Mouse (Mus musculus) forebrain, embryonic 15.5 days (tissue): Measurements from ENCODE around the gene Heph. TPM values are rescaled to one million over a fixed set of nuclear protein-coding genes. Genes with fewer than 3 reads are reported as not detected.
"Not testable (repeated sequence)": the region's sequence is repeated elsewhere in the genome, so short reads cannot be mapped to it uniquely, and the experiment has no call there.

ENCODE experiments used
- ATAC-seq: fragments of 200-750 bp; cut with Nextera tagmentation; replicated peaks from 2 replicates; pipeline ENCODE4 v1.8.0; 2017; ENCODE audit warnings: mild to moderate bottlenecking, moderate TSS enrichment, moderate library complexity
- H3K27ac ChIP-seq: fragments of 300-500 bp; sonication (generic); replicated peaks from 2 replicates; pipeline ENCODE4 v1.5.1; 2015; ENCODE audit warnings: mild to moderate bottlenecking, inconsistent platforms
- H3K27me3 ChIP-seq: fragments of 300-500 bp; sonication (generic); 2 replicates; pipeline ENCODE4 v1.6.1; 2015; ENCODE audit warnings: inconsistent platforms
- H3K36me3 ChIP-seq: fragments of 300-500 bp; sonication (generic); 2 replicates; pipeline ENCODE4 v1.6.1; 2015; ENCODE audit warnings: mild to moderate bottlenecking, inconsistent platforms
- H3K4me1 ChIP-seq: fragments of 300-500 bp; sonication (generic); 2 replicates; pipeline ENCODE4 v1.6.1; 2015; ENCODE audit warnings: inconsistent platforms
- H3K4me2 ChIP-seq: fragments of 300-500 bp; sonication (generic); replicated peaks from 2 replicates; pipeline ENCODE4 v1.6.1; 2015; ENCODE audit warnings: mild to moderate bottlenecking, inconsistent platforms
- H3K4me3 ChIP-seq: fragments of 300-500 bp; sonication (generic); 2 replicates; pipeline ENCODE4 v1.5.1; 2015; ENCODE audit warnings: mild to moderate bottlenecking, inconsistent platforms
- H3K9ac ChIP-seq: fragments of 300-500 bp; sonication (generic); replicated peaks from 2 replicates; pipeline ENCODE4 v1.6.1; 2015; ENCODE audit warnings: mild to moderate bottlenecking, inconsistent platforms
- H3K9me3 ChIP-seq: fragments of 300-500 bp; sonication (generic); 2 replicates; pipeline ENCODE4 v1.6.1; 2016; ENCODE audit warnings: inconsistent platforms
- WGBS: fragments of 180-500 bp; shearing (Covaris S2); methylation state at CpG from one replicate; pipeline ENCODE4 v1.1.7; 2015; ENCODE audit warnings: mixed read lengths; 5-methylcytosine and 5-hydroxymethylcytosine counted together
- polyA plus RNA-seq: library from polyadenylated mRNA; unstranded; fragments of >200 nt; fragmentation: Nextera tagmentation; extraction: Ambion mirVana; gene quantifications from 2 replicates; pipeline ENCODE4 v1.2.1, GENCODE M21; 2015

The Heph gene
- polyA plus RNA-seq = 2.1 and 2.6 TPM in 2 replicates

GRCm38 (mm10) chrX:96455149-96455548, at the start of gene Heph:
Heph (plus strand) TSS chrX:96455359.
- no peaks in the 10 kb centered on the region for H3K36me3 ChIP-seq
- 59% methylated on average over 2 of the region's 2 CpGs for WGBS
- H3K9ac ChIP-seq = no peak within 1 kb of the TSS
- H3K27me3 ChIP-seq = no peaks in the 10 kb centered on the region
- H3K4me2 ChIP-seq = no peak within 1 kb of the TSS
- no peaks in the 10 kb centered on the region for H3K9me3 ChIP-seq
- no peak within 1 kb of the TSS for H3K4me3 ChIP-seq
- no peak for ATAC-seq
- H3K4me1 ChIP-seq = no peaks in the 10 kb centered on the region
- H3K27ac ChIP-seq = no peak within 1 kb of the TSS

DNA sequence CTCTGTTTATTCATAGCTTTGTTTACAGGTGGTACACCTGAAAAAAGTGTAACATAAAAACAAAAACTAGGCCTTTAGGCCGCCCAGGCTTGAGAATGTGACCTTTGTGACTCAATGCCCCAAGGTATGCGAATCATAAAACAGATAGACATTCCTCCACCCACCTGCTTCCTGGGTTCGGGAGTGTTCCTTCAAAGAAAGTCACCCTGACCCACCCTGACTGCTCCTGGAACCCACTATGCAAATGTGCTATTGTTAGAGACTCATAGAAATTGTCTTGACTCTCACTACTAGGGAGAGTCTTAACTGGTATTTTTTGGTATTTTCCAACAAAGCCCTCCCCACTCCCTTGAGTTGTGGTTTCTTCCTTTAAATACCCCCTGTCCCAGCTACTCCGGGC, 39.8 kb upstream of the Heph start:
- WGBS = 80% methylated on average over 4 of the region's 4 CpGs
- H3K9ac ChIP-seq, H3K4me1 ChIP-seq, H3K27ac ChIP-seq, H3K36me3 ChIP-seq, H3K9me3 ChIP-seq, H3K4me2 ChIP-seq, ATAC-seq, H3K27me3 ChIP-seq, H3K4me3 ChIP-seq: not testable (repeated sequence)

- Histone ChIP-seq H3K9ac (no peak overlapping the region), H3K4me2 (no peak overlapping the region), H3K4me3 (no peak overlapping the region), H3K4me1 (no peaks in the 10 kb centered on the region), H3K36me3 (no peaks in the 10 kb centered on the region), H3K27me3 (no peaks in the 10 kb centered on the region), H3K27ac (no peak overlapping the region), H3K9me3 (no peaks in the 10 kb centered on the region)
- ATAC-seq = no peak
- WGBS = 100% methylated on average over 1 of the region's 1 CpGs
Observed at GRCm38 (mm10) chrX:96416970-96417369, 38.2 kb upstream of the Heph start.

- ATAC-seq = no peak
- Histone ChIP-seq H3K27me3 (no peaks in the 10 kb centered on the region), H3K27ac (no peak overlapping the region), H3K4me2 (no peak overlapping the region), H3K36me3 (no peaks in the 10 kb centered on the region), H3K9ac (no peak overlapping the region), H3K4me1 (no peaks in the 10 kb centered on the region), H3K4me3 (no peak overlapping the region), H3K9me3 (no peaks in the 10 kb centered on the region)
- WGBS = 55% methylated on average over 1 of the region's 1 CpGs
Observed at GRCm38 (mm10) chrX:96417733-96418132, 37.4 kb upstream of the Heph start.

GRCm38 (mm10) chrX:96419383-96419782, 35.8 kb upstream of the Heph start:
- no peaks in the 10 kb centered on the region for H3K4me1 ChIP-seq
- H3K9me3 ChIP-seq = no peaks in the 10 kb centered on the region
- H3K9ac ChIP-seq = no peak overlapping the region
- H3K4me2 ChIP-seq = no peak overlapping the region
- no peaks in the 10 kb centered on the region for H3K36me3 ChIP-seq
- no peak overlapping the region for H3K27ac ChIP-seq
- no peak for ATAC-seq
- no peak overlapping the region for H3K4me3 ChIP-seq
- H3K27me3 ChIP-seq = no peaks in the 10 kb centered on the region

DNA sequence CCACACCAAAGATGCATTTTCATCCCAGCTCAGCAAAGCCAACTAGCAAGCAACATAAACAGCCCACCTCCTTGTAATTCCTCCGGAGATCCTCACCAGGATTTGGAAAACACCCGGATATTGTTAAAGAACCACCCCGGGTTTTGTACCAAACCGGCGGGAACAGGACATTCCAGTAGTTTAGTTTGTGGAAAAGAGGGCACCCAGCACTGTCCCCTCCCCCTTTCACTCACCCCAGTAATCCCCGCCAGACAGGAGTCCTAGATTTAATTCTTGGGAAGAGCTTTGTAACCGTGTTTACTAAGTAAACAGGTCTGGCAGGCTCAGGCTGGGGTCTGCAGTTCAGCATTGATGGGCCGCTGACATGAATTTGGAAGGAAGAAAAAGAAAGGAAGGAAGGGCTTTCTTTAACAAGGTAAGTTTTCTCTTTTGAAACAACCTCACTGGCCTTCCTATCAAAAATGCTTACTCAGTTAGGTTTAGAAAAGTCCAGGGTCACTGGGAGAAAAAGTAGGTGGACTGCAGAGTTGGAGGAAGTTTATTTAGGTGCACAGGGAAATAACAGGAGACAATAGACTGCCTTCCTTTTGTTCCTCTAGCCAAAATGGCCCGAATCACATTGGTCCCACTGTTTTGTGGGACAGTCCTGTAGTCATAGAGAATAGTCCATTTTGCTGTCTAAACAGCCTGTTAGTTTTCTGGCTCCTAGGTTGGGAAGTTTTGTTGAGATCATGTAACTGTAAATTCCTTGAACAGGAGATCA, 1.2 kb downstream of the Heph start, which contains the start of gene Hsf3:
Hsf3 (minus strand) TSS at position 94 of the 763 bp plus-strand sequence.
- no peak for ATAC-seq

DNA sequence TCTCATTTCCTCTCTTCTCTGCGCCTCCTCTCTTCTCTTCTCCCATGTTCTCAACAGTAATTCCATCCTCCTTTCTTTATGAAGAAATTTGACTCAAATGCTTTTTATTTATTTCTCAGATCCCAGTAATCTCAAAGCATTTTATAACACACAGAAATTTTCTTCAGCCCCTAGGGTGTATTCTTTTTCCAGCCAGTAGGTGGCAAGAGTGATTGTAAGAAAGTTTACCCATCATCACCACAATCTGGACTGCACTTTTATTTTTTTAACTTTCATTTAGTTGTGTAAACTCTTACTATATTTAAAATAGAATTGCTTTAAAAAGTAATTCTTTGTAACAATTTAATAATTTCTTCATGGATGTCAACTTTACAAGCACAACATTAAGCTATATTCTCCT, 46.4 kb downstream of the Heph start:
- Histone ChIP-seq H3K27ac (no peak overlapping the region), H3K9ac (no peak overlapping the region), H3K4me3 (no peak overlapping the region), H3K36me3 (no peaks in the 10 kb centered on the region), H3K4me2 (no peak overlapping the region), H3K27me3 (no peaks in the 10 kb centered on the region), H3K9me3 (no peaks in the 10 kb centered on the region), H3K4me1 (no peaks in the 10 kb centered on the region)
- WGBS = 70% methylated on average over 1 of the region's 1 CpGs
- ATAC-seq = no peak

More for the DNA sequence above, 1.2 kb downstream of the Heph start, which contains the start of gene Hsf3:
- Histone ChIP-seq H3K4me3 (no peak within 1 kb of the TSS), H3K36me3 (no peaks in the 10 kb centered on the region), H3K9ac (no peak within 1 kb of the TSS), H3K27me3 (no peaks in the 10 kb centered on the region), H3K4me1 (no peaks in the 10 kb centered on the region), H3K9me3 (no peaks in the 10 kb centered on the region), H3K4me2 (no peak within 1 kb of the TSS), H3K27ac (no peak within 1 kb of the TSS)
- 18% methylated on average over 9 of the region's 9 CpGs for WGBS

Other genes with a start within 250 kb of the Heph start
- not detected in 2 replicates for gene Vsig4, start 161.9 kb upstream of the Heph start, polyA plus RNA-seq
- gene Hsf3, start 935 bp downstream of the Heph start, polyA plus RNA-seq = not detected in 2 replicates